8 mouse cellular contexts compared by ENCODE assay signal in genomic region chr11:94676308-94676707, GRCm38 (mm10). TPM values are rescaled to one million over a fixed set of nuclear protein-coding genes. Genes with fewer than 3 reads are reported as not detected.
DNase-seq lines count a peak whose midpoint lies in the region; ATAC-seq and TF ChIP-seq lines count a peak whose summit lies in the region.

No protein-coding gene starts in this region.

- peak overlapping the region; percentile 95 for H3K9ac ChIP-seq in heart, embryonic 13.5 days
- peak overlapping the region; percentile 97 for H3K9ac ChIP-seq in hindbrain, embryonic 14.5 days
- peak overlapping the region; percentile 90 for H3K9ac ChIP-seq in midbrain, embryonic 13.5 days (replicated peaks)

- POLR2A ChIA-PET in Patski (lab: Charles Lee) = interaction anchor here (0.6 to 1.6 kb wide), 2 partner anchors 16 to 429 kb away, joined by 4 to 6 read pairs; no protein-coding TSS in a partner anchor

- H3K27ac ChIP-seq in heart, embryonic 13.5 days (replicated peaks) = peak overlapping the region; percentile 81; the same call in 1 of the 2 replicates
- H3K27ac ChIP-seq in hindbrain, embryonic 14.5 days = 0 out of 2 replicates have a peak overlapping the region, but pooled peaks have one; percentile 95
- no peak overlapping the region for H3K27ac ChIP-seq in midbrain, embryonic 13.5 days

- in situ Hi-C loops in Patski (cut with MboI; ENCODE audit: low pct_unique_long_range_greater_than_20kb) = no loop called here

- WGBS in heart, embryonic 13.5 days = 39% methylated on average over 4 of the region's 4 CpGs
- 39% methylated on average over 4 of the region's 4 CpGs for WGBS in hindbrain, embryonic 14.5 days
- WGBS in midbrain, embryonic 13.5 days = 45% methylated on average over 4 of the region's 4 CpGs

- H3K27me3 ChIP-seq in heart, embryonic 13.5 days (replicated peaks) = no peaks in the 10 kb centered on the region
- H3K27me3 ChIP-seq in Patski = peaks cover 6% of the 10 kb centered on the region
- no peaks in the 10 kb centered on the region for H3K27me3 ChIP-seq in hindbrain, embryonic 14.5 days (ENCODE audit: control insufficient read depth, insufficient read depth, low read length)
- H3K27me3 ChIP-seq in midbrain, embryonic 13.5 days = no peaks in the 10 kb centered on the region

- peaks cover 3% of the 10 kb centered on the region; the same call in 1 of the 2 replicates for H3K36me3 ChIP-seq in heart, embryonic 13.5 days
- H3K36me3 ChIP-seq in hindbrain, embryonic 14.5 days (replicated peaks; ENCODE audit: control insufficient read depth, insufficient read depth) = no peaks in the 10 kb centered on the region
- H3K36me3 ChIP-seq in midbrain, embryonic 13.5 days = no peaks in the 10 kb centered on the region

- no peaks in the 10 kb centered on the region for H3K9me3 ChIP-seq in heart, embryonic 13.5 days
- H3K9me3 ChIP-seq in hindbrain, embryonic 14.5 days (ENCODE audit: control insufficient read depth, low read length) = no peaks in the 10 kb centered on the region
- no peaks in the 10 kb centered on the region for H3K9me3 ChIP-seq in midbrain, embryonic 13.5 days

- intact Hi-C loops in heart, postnatal 25 days (cut with DNase I) = no loop called here
- intact Hi-C loops in left cerebral cortex, postnatal 14 days (cut with DNase I) = no loop called here

- peaks cover 30% of the 10 kb centered on the region for H3K4me1 ChIP-seq in heart, embryonic 13.5 days
- peaks cover 25% of the 10 kb centered on the region for H3K4me1 ChIP-seq in hindbrain, embryonic 14.5 days (replicated peaks; ENCODE audit: control insufficient read depth, insufficient read depth, low read length)
- peaks cover 31% of the 10 kb centered on the region for H3K4me1 ChIP-seq in midbrain, embryonic 13.5 days (replicated peaks)

- CTCF ChIA-PET in Patski (lab: Charles Lee) = no interaction called here

- DNase-seq in heart, postnatal 25 days (ENCODE audit: low spot score) = no peak
- DNase-seq in Patski (ENCODE audit: low read depth, low spot score) = no peak
- no peak for DNase-seq in hindbrain, embryonic 14.5 days (ENCODE audit: low spot score)
- no peak for DNase-seq in urinary bladder, postnatal 25 days (ENCODE audit: low spot score)
- DNase-seq in urinary bladder, postnatal 14 days (ENCODE audit: low spot score) = no peak
- DNase-seq in left cerebral cortex, postnatal 14 days (ENCODE audit: low spot score in 2 of 2) = no peak

- peak overlapping the region; percentile 90 for H3K4me2 ChIP-seq in heart, embryonic 13.5 days
- peak overlapping the region; percentile 69 for H3K4me2 ChIP-seq in hindbrain, embryonic 14.5 days (replicated peaks)
- peak overlapping the region; percentile 77 for H3K4me2 ChIP-seq in midbrain, embryonic 13.5 days (replicated peaks)

- ATAC-seq in heart, embryonic 13.5 days (ENCODE audit: extremely low read depth, insufficient number of reproducible peaks, low FRiP score, low TSS enrichment) = no peak
- ATAC-seq in Patski = peak; percentile 7
- ATAC-seq in hindbrain, embryonic 14.5 days (ENCODE audit: low FRiP score) = no peak
- ATAC-seq in midbrain, embryonic 13.5 days = peak; percentile 2; the same call in 1 of the 2 replicates

- no peak for TF ChIP-seq CTCF in Patski (IDR thresholded peaks at IDR 0.05)

- peak overlapping the region; percentile 83 for H3K4me3 ChIP-seq in heart, embryonic 13.5 days
- peak overlapping the region; percentile 88 for H3K4me3 ChIP-seq in hindbrain, embryonic 14.5 days (replicated peaks; ENCODE audit: low read length)
- peak overlapping the region; percentile 79 for H3K4me3 ChIP-seq in midbrain, embryonic 13.5 days (replicated peaks)

RNA-seq across cellular contexts. Expression of gene Xylt2, which starts 1.0 kb away (rescaled TPM):
- polyA plus RNA-seq in heart, embryonic 13.5 days (2015; fragmentation: Nextera tagmentation; extraction: Ambion mirVana) = 11.6 and 11.7 TPM in 2 replicates
- 1 to 10 TPM; 9.6 to 9.7 TPM for total RNA-seq in heart, postnatal 25 days (2021)
- 34.5 TPM for polyA plus RNA-seq in Patski (2021)
- polyA plus RNA-seq in hindbrain, embryonic 14.5 days (2014; fragmentation: Nextera tagmentation; extraction: Ambion mirVana) = 13.2 and 14.8 TPM in 2 replicates
- 8.3 and 11.3 TPM in 2 replicates for polyA plus RNA-seq in midbrain, embryonic 13.5 days (2015; fragmentation: Nextera tagmentation; extraction: Ambion mirVana)
- total RNA-seq in left cerebral cortex, postnatal 14 days (2021) = 10 to 100 TPM; 23.1 to 25.8 TPM

RNA-seq across cellular contexts. Expression of gene Eme1, which starts 22.5 kb away (rescaled TPM):
- 11.9 and 14.9 TPM in 2 replicates for polyA plus RNA-seq in heart, embryonic 13.5 days (2015; fragmentation: Nextera tagmentation; extraction: Ambion mirVana)
- under 1 TPM; 0.13 to 0.17 TPM for total RNA-seq in heart, postnatal 25 days (2021)
- 6.9 TPM for polyA plus RNA-seq in Patski (2021)
- 3.1 and 4.2 TPM in 2 replicates for polyA plus RNA-seq in hindbrain, embryonic 14.5 days (2014; fragmentation: Nextera tagmentation; extraction: Ambion mirVana)
- 11.6 and 13.6 TPM in 2 replicates for polyA plus RNA-seq in midbrain, embryonic 13.5 days (2015; fragmentation: Nextera tagmentation; extraction: Ambion mirVana)
- total RNA-seq in left cerebral cortex, postnatal 14 days (2021) = under 1 TPM; 0.21 to 0.79 TPM

RNA-seq across cellular contexts. Expression of gene Mrpl27, which starts 22.7 kb away (rescaled TPM):
- 128 and 142 TPM in 2 replicates for polyA plus RNA-seq in heart, embryonic 13.5 days (2015; fragmentation: Nextera tagmentation; extraction: Ambion mirVana)
- total RNA-seq in heart, postnatal 25 days (2021) = 10 to 100 TPM; 61.7 to 63.8 TPM
- polyA plus RNA-seq in Patski (2021) = 54.1 TPM
- 118 and 140 TPM in 2 replicates for polyA plus RNA-seq in hindbrain, embryonic 14.5 days (2014; fragmentation: Nextera tagmentation; extraction: Ambion mirVana)
- polyA plus RNA-seq in midbrain, embryonic 13.5 days (2015; fragmentation: Nextera tagmentation; extraction: Ambion mirVana) = 139 and 150 TPM in 2 replicates
- 10 to 100 TPM; 65.2 to 72.5 TPM for total RNA-seq in left cerebral cortex, postnatal 14 days (2021)

RNA-seq across cellular contexts. Expression of gene Gm11541, which starts 28.0 kb away (rescaled TPM):
- 0.17 TPM in 1 of 2 replicates, not detected in the other for polyA plus RNA-seq in heart, embryonic 13.5 days (2015; fragmentation: Nextera tagmentation; extraction: Ambion mirVana)
- total RNA-seq in heart, postnatal 25 days (2021) = not detected
- polyA plus RNA-seq in Patski (2021) = not detected
- polyA plus RNA-seq in hindbrain, embryonic 14.5 days (2014; fragmentation: Nextera tagmentation; extraction: Ambion mirVana) = 0.27 TPM in 1 of 2 replicates, not detected in the other
- not detected in 2 replicates for polyA plus RNA-seq in midbrain, embryonic 13.5 days (2015; fragmentation: Nextera tagmentation; extraction: Ambion mirVana)
- not detected for total RNA-seq in left cerebral cortex, postnatal 14 days (2021)

RNA-seq across cellular contexts. Expression of gene Lrrc59, which starts 46.7 kb away (rescaled TPM):
- 143 and 147 TPM in 2 replicates for polyA plus RNA-seq in heart, embryonic 13.5 days (2015; fragmentation: Nextera tagmentation; extraction: Ambion mirVana)
- total RNA-seq in heart, postnatal 25 days (2021) = 10 to 100 TPM; 32.1 to 33.4 TPM
- polyA plus RNA-seq in Patski (2021) = 157 TPM
- polyA plus RNA-seq in hindbrain, embryonic 14.5 days (2014; fragmentation: Nextera tagmentation; extraction: Ambion mirVana) = 132 and 139 TPM in 2 replicates
- 167 and 168 TPM in 2 replicates for polyA plus RNA-seq in midbrain, embryonic 13.5 days (2015; fragmentation: Nextera tagmentation; extraction: Ambion mirVana)
- total RNA-seq in left cerebral cortex, postnatal 14 days (2021) = 10 to 100 TPM; 83.8 to 84.9 TPM

Comparison
In these comparisons a context has a peak if more than half of its experiments do, and no peak if none do; other contexts are left out.
1. ATAC-seq: peak in Patski (single experiment) and midbrain, embryonic 13.5 days (single experiment); none in heart, embryonic 13.5 days (single experiment) and hindbrain, embryonic 14.5 days (single experiment).
2. Peak in every context shown above with its lines, with median percentiles within 50 percentile points of each other: H3K4me2 ChIP-seq, H3K4me3 ChIP-seq and H3K9ac ChIP-seq.